Mouse (Mus musculus) ES-Bruce4 (cell line): Measurements from ENCODE around the gene Glt1d1. TPM values are rescaled to one million over a fixed set of nuclear protein-coding genes. Genes with fewer than 3 reads are reported as not detected.

Experiments used
- H3K27ac ChIP-seq: 2 replicates; pipeline ENCODE4 v1.5.1; 2012; ENCODE audit warnings: low read length, inconsistent platforms; ENCODE audit not compliant: insufficient read depth
- H3K27me3 ChIP-seq: 2 replicates; pipeline ENCODE4 v1.6.1; 2012; ENCODE audit warnings: mild to moderate bottlenecking, low read length, inconsistent platforms; ENCODE audit not compliant: control insufficient read depth, poor library complexity, insufficient read depth, severe bottlenecking
- H3K36me3 ChIP-seq: 2 replicates; pipeline ENCODE4 v1.6.1; 2012; ENCODE audit warnings: inconsistent platforms, mild to moderate bottlenecking, low read length, moderate library complexity; ENCODE audit not compliant: control insufficient read depth, poor library complexity, insufficient read depth, severe bottlenecking
- H3K4me1 ChIP-seq: one replicate; pipeline ENCODE4 v1.8.1; 2011; ENCODE audit warnings: low read length; ENCODE audit not compliant: control insufficient read depth, insufficient read depth
- H3K4me3 ChIP-seq: 2 replicates; pipeline ENCODE4 v1.5.1; 2011; ENCODE audit warnings: low read depth, mild to moderate bottlenecking, low read length
- H3K9ac ChIP-seq: 2 replicates; pipeline ENCODE4 v1.6.1; 2012; ENCODE audit warnings: low read depth, mild to moderate bottlenecking, inconsistent platforms; ENCODE audit not compliant: poor library complexity, severe bottlenecking
- H3K9me3 ChIP-seq: replicated peaks from 2 replicates; pipeline ENCODE4 v1.6.1; 2012; ENCODE audit warnings: mild to moderate bottlenecking, low read length, inconsistent platforms; ENCODE audit not compliant: control insufficient read depth, poor library complexity, insufficient read depth, severe bottlenecking
- CTCF ChIP-seq: IDR thresholded peaks from one replicate; pipeline ENCODE4 v1.8.1; 2011; ENCODE audit warnings: low read depth, low read length
- EP300 ChIP-seq: IDR thresholded peaks from 2 replicates; pipeline ENCODE4 v1.6.1; 2011; ENCODE audit warnings: low read depth, low read length; ENCODE audit not compliant: insufficient read depth
- POLR2A ChIP-seq: IDR thresholded peaks from one replicate; pipeline ENCODE4 v1.8.1; 2011; ENCODE audit warnings: low read length; ENCODE audit not compliant: insufficient read depth
- polyA plus RNA-seq: library from polyadenylated mRNA; stranded (reverse); fragments of >200 nt; gene quantifications from 2 replicates; pipeline ENCODE4 v1.2.4, GENCODE M21; 2011; ENCODE audit warnings: low read depth; ENCODE audit not compliant: missing spikeins, insufficient read depth, insufficient read length

Gene Glt1d1
- polyA plus RNA-seq, 1 experiment: 22.8 TPM

DNA sequence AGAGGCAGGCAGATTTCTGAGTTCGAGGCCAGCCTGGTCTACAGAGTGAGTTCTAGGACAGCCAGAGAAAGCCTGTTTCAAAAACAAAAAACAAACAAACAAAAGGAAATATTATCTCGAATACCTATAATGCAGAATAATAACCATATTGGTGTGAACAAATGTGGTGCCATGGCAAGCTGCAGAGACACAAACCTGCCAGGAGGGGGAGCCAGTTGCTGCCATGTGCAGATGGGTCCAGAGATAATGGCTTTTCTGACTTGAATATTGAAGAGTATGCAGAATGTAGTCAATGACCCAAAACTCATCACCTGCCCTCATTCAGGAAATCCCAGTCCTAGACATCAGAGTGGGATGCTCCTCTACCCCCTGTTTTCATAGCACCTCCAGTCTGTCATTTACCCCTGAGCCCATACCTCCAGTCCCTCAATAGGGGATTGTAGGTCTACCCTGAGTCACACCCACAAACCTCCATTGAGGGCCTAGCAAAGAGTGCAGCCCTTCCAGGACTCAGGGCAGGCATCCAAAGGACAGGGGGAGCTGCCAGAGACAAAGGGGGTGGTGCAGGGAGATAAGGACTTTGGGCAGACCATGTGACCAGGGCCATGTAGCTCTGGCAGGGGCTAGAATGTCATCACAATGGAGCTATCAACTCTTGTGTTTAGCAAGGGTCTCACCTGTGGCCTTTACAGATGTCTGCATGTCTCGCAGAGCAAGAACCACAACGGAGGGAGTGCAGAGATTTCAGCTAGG, 124.8 kb downstream of the Glt1d1 start:
- Histone ChIP-seq H3K9ac (no peak overlapping the region), H3K27ac (no peak overlapping the region), H3K27me3 (no peaks in the 10 kb centered on the region), H3K4me3 (no peak overlapping the region), H3K9me3 (peaks cover 3% of the 10 kb centered on the region), H3K36me3 (no peaks in the 10 kb centered on the region), H3K4me1 (no peaks in the 10 kb centered on the region)
- TF ChIP-seq CTCF (peak; percentile 64), EP300 (no peak)

DNA sequence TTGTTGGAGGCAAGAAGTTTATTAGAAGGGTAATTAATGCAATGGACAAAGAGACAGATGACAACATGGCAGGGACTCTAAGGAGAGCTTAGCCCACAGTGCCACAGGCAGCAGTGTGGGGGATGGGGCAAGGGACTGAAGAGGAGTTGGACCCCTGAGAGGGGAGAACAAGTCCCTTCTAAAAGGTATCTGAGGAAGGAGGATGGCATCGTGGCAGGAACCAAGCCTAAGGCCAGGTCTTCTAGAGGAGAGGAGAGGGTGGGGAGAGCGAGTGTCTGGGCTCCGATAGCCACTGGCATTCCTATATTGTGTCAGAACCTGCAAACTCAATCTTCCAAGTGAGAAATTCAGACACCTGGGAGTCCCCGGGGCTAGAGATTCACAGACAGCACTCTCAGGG, 126.5 kb downstream of the Glt1d1 start:
- no peak for TF ChIP-seq POLR2A
- TF ChIP-seq EP300: no peak
- no peak for TF ChIP-seq CTCF

More for the DNA sequence above, 126.5 kb downstream of the Glt1d1 start:
- H3K9ac ChIP-seq: no peak overlapping the region
- no peaks in the 10 kb centered on the region for H3K4me1 ChIP-seq
- no peaks in the 10 kb centered on the region for H3K36me3 ChIP-seq
- no peak overlapping the region for H3K4me3 ChIP-seq
- H3K27me3 ChIP-seq: no peaks in the 10 kb centered on the region
- H3K9me3 ChIP-seq: peaks cover 3% of the 10 kb centered on the region
- H3K27ac ChIP-seq: no peak overlapping the region

Other genes starting within 250 kb of the Glt1d1 start
- gene Slc15a4, start 635 bp downstream of the Glt1d1 start, polyA plus RNA-seq: 18.5 and 19.5 TPM in 2 replicates